Mouse (Mus musculus) heart, adult 2 months (tissue): ENCODE results near the gene Gtf3c4. TPM values are rescaled to one million over a fixed set of nuclear protein-coding genes. Genes with fewer than 3 reads are reported as not detected.

Experiments
- DNase-seq, 2 experiments: peaks; one replicate each; pipeline ENCODE4 v3.0.0; 2021
- H3K27ac ChIP-seq: fragments of 200-600 bp; 2 replicates; pipeline ENCODE4 v1.8.1; 2022
- H3K27me3 ChIP-seq: fragments of 200-500 bp; 2 replicates; pipeline ENCODE4 v1.6.1; 2012; ENCODE audit warnings: mild to moderate bottlenecking, low read length, inconsistent platforms, mixed read lengths; ENCODE audit not compliant: control insufficient read depth, insufficient read depth
- H3K36me3 ChIP-seq: fragments of 200-500 bp; 2 replicates; pipeline ENCODE4 v1.6.1; 2012; ENCODE audit warnings: low read length, inconsistent platforms; ENCODE audit not compliant: control insufficient read depth, insufficient read depth
- H3K4me1 ChIP-seq: fragments of 200-500 bp; 2 replicates; pipeline ENCODE4 v1.6.1; 2011; ENCODE audit warnings: low read length; ENCODE audit not compliant: control insufficient read depth, insufficient read depth
- H3K4me3 ChIP-seq: fragments of 200-600 bp; 2 replicates; pipeline ENCODE4 v1.8.1; 2022
- H3K79me2 ChIP-seq: fragments of 200-500 bp; replicated peaks from 2 replicates; pipeline ENCODE4 v1.6.1; 2012; ENCODE audit warnings: mild to moderate bottlenecking, inconsistent platforms, low read length, moderate library complexity, mixed read lengths; ENCODE audit not compliant: control insufficient read depth, insufficient read depth
- H3K9ac ChIP-seq: fragments of 200-500 bp; 2 replicates; pipeline ENCODE4 v1.6.1; 2012; ENCODE audit warnings: low read depth, mild to moderate bottlenecking, control low read depth, inconsistent platforms, low read length, mixed read lengths
- CTCF ChIP-seq: fragments of 200-600 bp; IDR thresholded peaks from 2 replicates; pipeline ENCODE4 v1.8.1; 2022; ENCODE audit warnings: antibody characterized with exemption, mild to moderate bottlenecking, moderate library complexity
- EP300 ChIP-seq: fragments of 200-500 bp; IDR thresholded peaks from 2 replicates; pipeline ENCODE4 v1.6.1; 2011; ENCODE audit warnings: low read depth, low read length, control low read depth; ENCODE audit not compliant: insufficient read depth
- POLR2A ChIP-seq: fragments of 200-500 bp; IDR thresholded peaks from 2 replicates; pipeline ENCODE4 v1.6.1; 2011; ENCODE audit warnings: mild to moderate bottlenecking, low read depth, low read length, control low read depth; ENCODE audit not compliant: insufficient read depth
- WGBS: fragments of 180-500 bp; shearing (Covaris S2); methylation state at CpG from one replicate; pipeline ENCODE4 v1.1.7; 2018; 5-methylcytosine and 5-hydroxymethylcytosine counted together
- intact Hi-C: fragments of 180-260 bp; cut with DNase I; formaldehyde crosslinking; loops from one replicate; pipeline ENCODE4 v1.15.1; 2025
- polyA plus RNA-seq: library from polyadenylated mRNA; depleted of rRNA; stranded (reverse); fragments of >200 nt; gene quantifications from 2 replicates; pipeline ENCODE4 v1.2.3, GENCODE M21; 2012
- total RNA-seq, 2 experiments: library from RNA; stranded (reverse); gene quantifications; 2 replicates each; pipeline ENCODE4 v1.2.3; 2021

Gtf3c4 gene
- total and polyA plus RNA-seq, 3 experiments = 4.5 to 18.4 (median 16.7) TPM

- no peak overlapping the region for H3K9ac ChIP-seq
- 66% methylated on average over 8 of the region's 8 CpGs for WGBS
- intact Hi-C loops = no loop called here
- no peak overlapping the region for H3K4me3 ChIP-seq
- no peak for DNase-seq
- no peak for TF ChIP-seq CTCF
- TF ChIP-seq POLR2A = no peak
- no peak for TF ChIP-seq EP300
- H3K4me1 ChIP-seq = no peaks in the 10 kb centered on the region
- no peak overlapping the region for H3K27ac ChIP-seq
- no peaks in the 10 kb centered on the region for H3K36me3 ChIP-seq
- no peaks in the 10 kb centered on the region for H3K27me3 ChIP-seq
- H3K79me2 ChIP-seq = no peaks in the 10 kb centered on the region
These were observed 43.9 kb downstream of the Gtf3c4 start for GRCm38 (mm10) chr2:28796298-28796697.

GRCm38 (mm10) chr2:28794623-28795022, 45.5 kb downstream of the Gtf3c4 start:
- no peaks in the 10 kb centered on the region for H3K79me2 ChIP-seq
- WGBS = 80% methylated on average over 5 of the region's 5 CpGs
- H3K9ac ChIP-seq = no peak overlapping the region
- H3K27ac ChIP-seq = no peak overlapping the region
- no peaks in the 10 kb centered on the region for H3K4me1 ChIP-seq
- no peaks in the 10 kb centered on the region for H3K36me3 ChIP-seq
- DNase-seq = no peak
- H3K4me3 ChIP-seq = no peak overlapping the region
- no peaks in the 10 kb centered on the region for H3K27me3 ChIP-seq
- intact Hi-C loops = no loop called here
- TF ChIP-seq CTCF (peak; percentile 18; the same call in 1 of the 2 replicates), POLR2A (no peak)

GRCm38 (mm10) chr2:28792931-28793610, 47.1 kb downstream of the Gtf3c4 start:
- no peak overlapping the region for H3K27ac ChIP-seq
- no peaks in the 10 kb centered on the region for H3K4me1 ChIP-seq
- H3K79me2 ChIP-seq = no peaks in the 10 kb centered on the region
- H3K4me3 ChIP-seq = no peak overlapping the region
- TF ChIP-seq POLR2A (no peak), CTCF (no peak), EP300 (no peak)
- no peaks in the 10 kb centered on the region for H3K27me3 ChIP-seq
- DNase-seq = peak; percentile 31 to 35
- intact Hi-C loops = no loop called here
- no peak overlapping the region for H3K9ac ChIP-seq
- H3K36me3 ChIP-seq = no peaks in the 10 kb centered on the region
- 31% methylated on average over 5 of the region's 6 CpGs for WGBS

- no peak for TF ChIP-seq EP300
- no peak overlapping the region for H3K9ac ChIP-seq
- no peaks in the 10 kb centered on the region for H3K36me3 ChIP-seq
- H3K27ac ChIP-seq = no peak overlapping the region
- intact Hi-C loops = no loop called here
- H3K27me3 ChIP-seq = no peaks in the 10 kb centered on the region
- no peak for DNase-seq
- no peaks in the 10 kb centered on the region for H3K4me1 ChIP-seq
- WGBS = 83% methylated on average over 6 of the region's 6 CpGs
- H3K4me3 ChIP-seq = no peak overlapping the region
- H3K79me2 ChIP-seq = no peaks in the 10 kb centered on the region
These were observed 53.0 kb downstream of the Gtf3c4 start for GRCm38 (mm10) chr2:28787067-28787619.

- 77% methylated on average over 16 of the region's 16 CpGs for WGBS
- Histone ChIP-seq H3K36me3 (no peaks in the 10 kb centered on the region), H3K4me1 (no peaks in the 10 kb centered on the region), H3K9ac (no peak overlapping the region), H3K4me3 (no peak overlapping the region), H3K27me3 (no peaks in the 10 kb centered on the region), H3K79me2 (no peaks in the 10 kb centered on the region), H3K27ac (no peak overlapping the region)
- intact Hi-C loops = no loop called here
- DNase-seq = no peak
- no peak for TF ChIP-seq CTCF
- TF ChIP-seq POLR2A = no peak
- no peak for TF ChIP-seq EP300
These were observed 53.6 kb downstream of the Gtf3c4 start for GRCm38 (mm10) chr2:28786355-28787066.

- DNase-seq = no peak
- Histone ChIP-seq H3K36me3 (no peaks in the 10 kb centered on the region), H3K27me3 (no peaks in the 10 kb centered on the region), H3K4me1 (no peaks in the 10 kb centered on the region), H3K4me3 (no peak overlapping the region), H3K79me2 (no peaks in the 10 kb centered on the region), H3K27ac (no peak overlapping the region), H3K9ac (no peak overlapping the region)
- intact Hi-C loops = no loop called here
- TF ChIP-seq CTCF (no peak), POLR2A (no peak), EP300 (no peak)
- 94% methylated on average over 4 of the region's 4 CpGs for WGBS
These were observed 58.9 kb downstream of the Gtf3c4 start for GRCm38 (mm10) chr2:28781310-28781709.
